Mouse (Mus musculus) adrenal gland, postnatal 25 days (tissue): Measurements from ENCODE around the gene Ccdc187. TPM values are rescaled to one million over a fixed set of nuclear protein-coding genes. Genes with fewer than 3 reads are reported as not detected.

Source experiments
- DNase-seq: peaks from one replicate; pipeline ENCODE4 v3.0.0; 2021; ENCODE audit warnings: mixed read lengths
- total RNA-seq: library from RNA; stranded (reverse); gene quantifications from 2 replicates; pipeline ENCODE4 v1.2.3, GENCODE M21; 2021

Ccdc187 gene
- total RNA-seq, 1 experiment from 2014 or later, result 1.5 TPM

GRCm38 (mm10) chr2:26280594-26280993 is 13.8 kb downstream of the Ccdc187 start:
- DNase-seq, result no peak

- no peak for DNase-seq
Measured at GRCm38 (mm10) chr2:26279712-26280111, 14.6 kb downstream of the Ccdc187 start.

- peak; percentile 55 for DNase-seq
Measured at GRCm38 (mm10) chr2:26273611-26274010, 20.7 kb downstream of the Ccdc187 start.

- DNase-seq, result peak; percentile 17
Measured at GRCm38 (mm10) chr2:26268216-26268615, 26.1 kb downstream of the Ccdc187 start.

GRCm38 (mm10) chr2:26266066-26266742 is 28.2 kb downstream of the Ccdc187 start:
- no peak for DNase-seq

GRCm38 (mm10) chr2:26265095-26265494 is 29.3 kb downstream of the Ccdc187 start:
- DNase-seq, result no peak

- no peak for DNase-seq
Measured at GRCm38 (mm10) chr2:26264646-26265045, 29.7 kb downstream of the Ccdc187 start.

GRCm38 (mm10) chr2:26257315-26258096 is 36.9 kb downstream of the Ccdc187 start:
- DNase-seq, result no peak

- DNase-seq, result no peak
Measured at GRCm38 (mm10) chr2:26254816-26255215, 39.5 kb downstream of the Ccdc187 start.

GRCm38 (mm10) chr2:26252514-26253206 is 41.7 kb downstream of the Ccdc187 start:
- no peak for DNase-seq

GRCm38 (mm10) chr2:26247531-26247930 is 46.8 kb downstream of the Ccdc187 start:
- no peak for DNase-seq

- DNase-seq, result no peak
Measured at GRCm38 (mm10) chr2:26240841-26241240, 53.5 kb downstream of the Ccdc187 start.

GRCm38 (mm10) chr2:26240330-26240729 is 54.0 kb downstream of the Ccdc187 start:
- DNase-seq, result no peak

GRCm38 (mm10) chr2:26237290-26237782 is 57.0 kb downstream of the Ccdc187 start, which contains the start of gene Qsox2:
Gene Qsox2 (minus strand): TSS chr2:26237525.
- DNase-seq, result peak; percentile 93

GRCm38 (mm10) chr2:26236681-26237289 is 57.6 kb downstream of the Ccdc187 start:
- no peak for DNase-seq

GRCm38 (mm10) chr2:26234771-26235170 is 59.6 kb downstream of the Ccdc187 start:
- DNase-seq, result no peak

GRCm38 (mm10) chr2:26234253-26234652 is 60.1 kb downstream of the Ccdc187 start:
- no peak for DNase-seq

- DNase-seq, result no peak
Measured at GRCm38 (mm10) chr2:26231366-26231765, 63.0 kb downstream of the Ccdc187 start.

- DNase-seq, result no peak
Measured at GRCm38 (mm10) chr2:26230253-26230652, 64.1 kb downstream of the Ccdc187 start.

GRCm38 (mm10) chr2:26227788-26228187 is 66.6 kb downstream of the Ccdc187 start:
- peak; percentile 19 for DNase-seq

GRCm38 (mm10) chr2:26225242-26225641 is 69.1 kb downstream of the Ccdc187 start:
- DNase-seq, result no peak

- DNase-seq, result no peak
Measured at GRCm38 (mm10) chr2:26223961-26224360, 70.4 kb downstream of the Ccdc187 start.
